Mouse (Mus musculus) ES-Bruce4 (cell line): ENCODE data around the gene Depdc1b. TPM values are rescaled to one million over a fixed set of nuclear protein-coding genes. Genes with fewer than 3 reads are reported as not detected.

ENCODE experiments used
- H3K27ac ChIP-seq: 2 replicates; pipeline ENCODE4 v1.5.1; 2012; ENCODE audit warnings: low read length, inconsistent platforms; ENCODE audit not compliant: insufficient read depth
- H3K27me3 ChIP-seq: 2 replicates; pipeline ENCODE4 v1.6.1; 2012; ENCODE audit warnings: mild to moderate bottlenecking, low read length, inconsistent platforms; ENCODE audit not compliant: control insufficient read depth, poor library complexity, insufficient read depth, severe bottlenecking
- H3K36me3 ChIP-seq: 2 replicates; pipeline ENCODE4 v1.6.1; 2012; ENCODE audit warnings: inconsistent platforms, mild to moderate bottlenecking, low read length, moderate library complexity; ENCODE audit not compliant: control insufficient read depth, poor library complexity, insufficient read depth, severe bottlenecking
- H3K4me1 ChIP-seq: one replicate; pipeline ENCODE4 v1.8.1; 2011; ENCODE audit warnings: low read length; ENCODE audit not compliant: control insufficient read depth, insufficient read depth
- H3K4me3 ChIP-seq: 2 replicates; pipeline ENCODE4 v1.5.1; 2011; ENCODE audit warnings: low read depth, mild to moderate bottlenecking, low read length
- H3K9ac ChIP-seq: 2 replicates; pipeline ENCODE4 v1.6.1; 2012; ENCODE audit warnings: low read depth, mild to moderate bottlenecking, inconsistent platforms; ENCODE audit not compliant: poor library complexity, severe bottlenecking
- H3K9me3 ChIP-seq: replicated peaks from 2 replicates; pipeline ENCODE4 v1.6.1; 2012; ENCODE audit warnings: mild to moderate bottlenecking, low read length, inconsistent platforms; ENCODE audit not compliant: control insufficient read depth, poor library complexity, insufficient read depth, severe bottlenecking
- CTCF ChIP-seq: IDR thresholded peaks from one replicate; pipeline ENCODE4 v1.8.1; 2011; ENCODE audit warnings: low read depth, low read length
- EP300 ChIP-seq: IDR thresholded peaks from 2 replicates; pipeline ENCODE4 v1.6.1; 2011; ENCODE audit warnings: low read depth, low read length; ENCODE audit not compliant: insufficient read depth
- POLR2A ChIP-seq: IDR thresholded peaks from one replicate; pipeline ENCODE4 v1.8.1; 2011; ENCODE audit warnings: low read length; ENCODE audit not compliant: insufficient read depth
- polyA plus RNA-seq: library from polyadenylated mRNA; stranded (reverse); fragments of >200 nt; gene quantifications from 2 replicates; pipeline ENCODE4 v1.2.4, GENCODE M21; 2011; ENCODE audit warnings: low read depth; ENCODE audit not compliant: missing spikeins, insufficient read depth, insufficient read length

Gene Depdc1b
- polyA plus RNA-seq, 1 experiment, result 15.2 TPM

- H3K27me3 ChIP-seq, result no peaks in the 10 kb centered on the region
- TF ChIP-seq POLR2A (no peak), EP300 (no peak), CTCF (no peak)
- no peak overlapping the region for H3K4me3 ChIP-seq
- H3K27ac ChIP-seq, result no peak overlapping the region
- no peaks in the 10 kb centered on the region for H3K4me1 ChIP-seq
- 0 out of 2 replicates have a peak, but pooled peaks cover 3% of the 10 kb centered on the region for H3K36me3 ChIP-seq
- no peaks in the 10 kb centered on the region for H3K9me3 ChIP-seq
- H3K9ac ChIP-seq, result no peak overlapping the region
These were observed 55.3 kb downstream of the Depdc1b start for GRCm38 (mm10) chr13:108371352-108371921.

DNA sequence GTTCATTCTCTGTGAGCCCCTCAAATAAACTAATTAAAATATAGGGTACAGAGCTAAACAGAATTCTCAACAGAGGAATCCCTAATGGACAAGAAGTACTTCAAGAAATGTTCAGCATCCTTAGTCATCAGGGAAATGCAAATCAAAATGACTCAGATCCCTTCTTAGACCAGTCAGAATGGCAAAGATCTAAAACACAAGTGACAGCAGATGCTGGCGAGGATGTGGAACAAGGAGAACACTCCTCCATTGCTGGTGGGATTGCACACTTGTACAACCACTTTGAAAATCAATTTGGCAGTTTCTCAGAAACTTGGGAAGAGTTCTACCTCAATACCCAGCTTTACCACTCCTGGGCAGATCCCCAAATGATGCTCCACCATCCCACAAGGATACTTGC, 57.1 kb downstream of the Depdc1b start:
- no peaks in the 10 kb centered on the region for H3K9me3 ChIP-seq
- no peaks in the 10 kb centered on the region for H3K4me1 ChIP-seq
- H3K36me3 ChIP-seq, result 0 out of 2 replicates have a peak, but pooled peaks cover 3% of the 10 kb centered on the region
- no peak overlapping the region for H3K4me3 ChIP-seq
- H3K9ac ChIP-seq, result no peak overlapping the region
- no peak overlapping the region for H3K27ac ChIP-seq
- H3K27me3 ChIP-seq, result no peaks in the 10 kb centered on the region
- TF ChIP-seq EP300, result no peak
- no peak for TF ChIP-seq POLR2A
- TF ChIP-seq CTCF, result no peak

DNA sequence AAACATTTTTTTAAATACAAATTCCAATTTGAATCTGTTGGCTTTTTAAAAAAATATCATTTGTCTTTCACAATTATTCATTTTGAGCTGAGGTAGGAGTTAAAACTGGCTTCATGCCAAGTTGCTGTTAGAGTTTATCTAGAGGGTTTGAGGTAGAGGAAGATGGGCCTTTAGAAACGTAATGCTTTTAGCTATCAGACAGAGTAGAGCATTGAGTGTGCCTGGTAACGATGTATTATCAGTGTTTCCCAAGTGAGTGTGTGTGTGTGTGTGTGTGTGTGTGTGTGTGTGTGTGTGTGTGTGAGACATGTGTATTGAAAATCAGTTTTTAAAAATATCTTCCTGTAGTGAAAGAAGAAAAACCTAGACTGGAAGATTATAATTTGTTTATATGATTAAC, 60.5 kb downstream of the Depdc1b start:
- Histone ChIP-seq H3K27me3 (no peaks in the 10 kb centered on the region), H3K27ac (no peak overlapping the region), H3K4me3 (no peak overlapping the region), H3K36me3 (0 out of 2 replicates have a peak, but pooled peaks cover 3% of the 10 kb centered on the region), H3K4me1 (no peaks in the 10 kb centered on the region), H3K9me3 (no peaks in the 10 kb centered on the region), H3K9ac (no peak overlapping the region)
- TF ChIP-seq POLR2A, result no peak
- no peak for TF ChIP-seq EP300
- TF ChIP-seq CTCF, result no peak

DNA sequence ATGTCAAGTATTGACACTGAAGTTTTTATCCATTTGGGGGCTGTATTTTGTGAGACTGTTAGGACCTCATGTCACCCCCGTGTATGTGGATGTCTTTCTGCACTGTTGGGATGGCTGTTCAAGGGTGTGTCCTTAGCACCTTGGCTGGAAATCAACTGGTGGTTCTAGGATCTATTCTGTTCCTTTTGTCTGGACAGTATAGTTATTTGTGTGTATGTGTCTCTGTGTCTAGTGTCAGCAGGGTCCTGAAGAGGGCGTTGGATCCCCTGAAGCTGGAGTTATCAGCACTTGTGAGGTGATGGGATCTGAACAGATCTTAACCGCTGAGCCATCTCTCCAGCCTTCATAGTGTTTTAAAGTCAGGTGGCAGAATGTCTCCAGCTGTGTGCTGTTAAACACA, 65.0 kb downstream of the Depdc1b start:
- no peaks in the 10 kb centered on the region for H3K4me1 ChIP-seq
- H3K27me3 ChIP-seq, result no peaks in the 10 kb centered on the region
- no peaks in the 10 kb centered on the region for H3K9me3 ChIP-seq
- no peak overlapping the region for H3K4me3 ChIP-seq
- no peak overlapping the region for H3K9ac ChIP-seq
- H3K36me3 ChIP-seq, result peaks cover 2% of the 10 kb centered on the region; the same call in 1 of the 2 replicates
- H3K27ac ChIP-seq, result no peak overlapping the region
- TF ChIP-seq CTCF, result no peak
- TF ChIP-seq POLR2A, result no peak
- TF ChIP-seq EP300, result no peak

- H3K36me3 ChIP-seq, result peaks cover 5% of the 10 kb centered on the region
- H3K9me3 ChIP-seq, result no peaks in the 10 kb centered on the region
- H3K27ac ChIP-seq, result no peak overlapping the region
- H3K9ac ChIP-seq, result no peak overlapping the region
- H3K27me3 ChIP-seq, result no peaks in the 10 kb centered on the region
- no peak overlapping the region for H3K4me3 ChIP-seq
- H3K4me1 ChIP-seq, result no peaks in the 10 kb centered on the region
- no peak for TF ChIP-seq CTCF
- TF ChIP-seq POLR2A, result no peak
- TF ChIP-seq EP300, result no peak
These were observed 66.9 kb downstream of the Depdc1b start for GRCm38 (mm10) chr13:108383051-108383450.

DNA sequence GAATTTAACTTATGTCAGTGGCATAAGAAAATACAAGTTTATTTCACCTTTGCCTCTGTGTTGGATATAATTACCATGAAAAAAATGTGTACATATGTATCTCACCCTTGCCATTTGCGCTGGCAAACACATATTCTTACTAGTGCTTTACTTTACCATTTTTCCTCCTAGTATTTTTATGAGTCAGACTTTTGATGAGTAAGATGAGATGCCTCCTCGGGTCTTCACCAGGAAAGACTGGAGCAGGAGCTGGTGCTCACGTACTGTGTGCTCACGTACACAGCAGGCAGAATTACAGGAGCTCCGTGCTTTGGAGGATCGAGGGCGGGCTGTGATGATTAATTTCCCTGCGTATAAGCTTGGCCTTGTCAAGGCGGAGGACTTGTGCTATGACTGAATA, 69.9 kb downstream of the Depdc1b start:
- H3K4me1 ChIP-seq, result no peaks in the 10 kb centered on the region
- no peaks in the 10 kb centered on the region for H3K9me3 ChIP-seq
- no peak overlapping the region for H3K4me3 ChIP-seq
- TF ChIP-seq CTCF, result no peak
- no peak for TF ChIP-seq EP300
- TF ChIP-seq POLR2A, result no peak
- H3K27me3 ChIP-seq, result no peaks in the 10 kb centered on the region
- H3K27ac ChIP-seq, result no peak overlapping the region
- peaks cover 5% of the 10 kb centered on the region for H3K36me3 ChIP-seq
- H3K9ac ChIP-seq, result no peak overlapping the region
